Comparison of ENCODE assay signal across 17 mouse cellular contexts in the genomic region with DNA sequence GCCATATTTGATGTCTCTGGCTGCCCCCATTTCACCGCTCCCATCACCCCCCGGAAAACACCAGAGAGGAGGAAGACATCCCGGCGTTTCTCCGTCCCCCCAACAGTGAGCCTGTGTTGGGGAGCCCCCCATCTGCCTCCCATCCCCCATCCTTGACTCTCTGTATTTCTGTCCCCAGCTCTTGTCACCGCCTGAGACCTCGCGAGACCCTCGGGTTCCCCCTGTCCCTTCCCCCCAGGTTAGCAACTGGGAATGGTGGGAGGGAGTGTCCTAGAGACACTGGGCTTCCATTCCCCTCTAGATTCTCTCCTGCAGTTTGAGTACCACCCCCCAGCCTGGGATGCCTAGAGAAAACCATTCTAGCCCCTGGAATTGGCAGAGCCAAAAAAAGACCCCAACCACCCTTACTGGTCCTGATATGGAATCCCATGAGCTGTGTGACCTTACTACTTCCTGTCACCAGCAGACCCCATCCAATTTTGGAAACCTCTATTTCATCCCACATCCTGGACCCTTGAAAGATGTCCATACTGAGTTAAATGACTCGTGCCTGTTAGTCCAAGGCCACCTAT.
"Had no signal": no experiment of that assay in that cellular context is flagged by ENCODE, and none has a peak within 500 bp of the region (broad histone marks: within the 10 kb centered on the region; RNA-seq: fewer than 3 reads in every experiment).

No protein-coding gene starts in this region.

- DNase-seq: lung, adult 18-20 months; lung, embryonic 14.5 days; lung, postnatal 10 days; lung, postnatal 4 days; midbrain, embryonic 14.5 days; retina, postnatal 1 day; right cerebral cortex, adult 18-20 months; right cerebral cortex, postnatal 25 days; right cerebral cortex, postnatal 4 days; spleen, adult 18-20 months; thymus, adult 2 months; thymus, postnatal 25 days; thymus, postnatal 4 days had no signal

- H3K9me3 ChIP-seq: midbrain, embryonic 10.5 days; neural tube, embryonic 13.5 days; neural tube, embryonic 15.5 days had no signal

- H3K27ac ChIP-seq: neural tube, embryonic 13.5 days; neural tube, embryonic 15.5 days had no signal

- H3K4me3 ChIP-seq: myocyte; neural tube, embryonic 13.5 days; neural tube, embryonic 15.5 days had no signal

- H3K9ac ChIP-seq: lung, embryonic 14.5 days had no signal
